Mouse (Mus musculus) heart, embryonic 10.5 days (tissue): Measurements from ENCODE around the gene Slc17a9. TPM values are rescaled to one million over a fixed set of nuclear protein-coding genes. Genes with fewer than 3 reads are reported as not detected.

Experiments
- DNase-seq: peaks from one replicate; pipeline ENCODE4 v3.0.0-alpha.2; 2017; ENCODE audit warnings: low spot score
- H3K27ac ChIP-seq: fragments of 300-500 bp; sonication (generic); 2 replicates; pipeline ENCODE4 v1.5.1; 2016; ENCODE audit warnings: mild to moderate bottlenecking
- H3K27me3 ChIP-seq: fragments of 300-500 bp; sonication (generic); 2 replicates; pipeline ENCODE4 v1.6.1; 2016; ENCODE audit warnings: mild to moderate bottlenecking; ENCODE audit not compliant: poor library complexity, insufficient read depth, severe bottlenecking
- H3K36me3 ChIP-seq: fragments of 300-500 bp; sonication (generic); 2 replicates; pipeline ENCODE4 v1.6.1; 2016; ENCODE audit warnings: mild to moderate bottlenecking, moderate library complexity
- H3K4me1 ChIP-seq: fragments of 300-500 bp; sonication (generic); 2 replicates; pipeline ENCODE4 v1.6.1; 2016; ENCODE audit warnings: mild to moderate bottlenecking
- H3K4me3 ChIP-seq: fragments of 300-500 bp; sonication (generic); 2 replicates; pipeline ENCODE4 v1.5.1; 2016; ENCODE audit warnings: mild to moderate bottlenecking, moderate library complexity
- H3K9me3 ChIP-seq: fragments of 300-500 bp; sonication (generic); 2 replicates; pipeline ENCODE4 v1.6.1; 2016; ENCODE audit warnings: mild to moderate bottlenecking, moderate library complexity
- WGBS: fragments of 180-500 bp; shearing (Covaris S2); methylation state at CpG from one replicate; pipeline ENCODE4 v1.1.7; 2016; 5-methylcytosine and 5-hydroxymethylcytosine counted together
- polyA plus RNA-seq: library from polyadenylated mRNA; unstranded; fragments of >200 nt; fragmentation: Nextera tagmentation; extraction: Ambion mirVana; gene quantifications from 2 replicates; pipeline ENCODE4 v1.2.1, GENCODE M21; 2016

Slc17a9 gene
- polyA plus RNA-seq, 1 experiment from 2014 or later: 0.94 TPM

GRCm38 (mm10) chr2:180743321-180743720, 18.3 kb downstream of the Slc17a9 start:
- Histone ChIP-seq H3K4me1 (no peaks in the 10 kb centered on the region), H3K36me3 (no peaks in the 10 kb centered on the region), H3K27me3 (peaks cover 6% of the 10 kb centered on the region; the same call in 1 of the 2 replicates), H3K27ac (no peak overlapping the region), H3K9me3 (no peaks in the 10 kb centered on the region), H3K4me3 (no peak overlapping the region)
- WGBS: 88% methylated on average over 2 of the region's 2 CpGs
- DNase-seq: no peak

- H3K4me1 ChIP-seq: no peaks in the 10 kb centered on the region
- no peak overlapping the region for H3K4me3 ChIP-seq
- peak; percentile 87 for DNase-seq
- H3K27me3 ChIP-seq: peaks cover 9% of the 10 kb centered on the region; the same call in 1 of the 2 replicates
- H3K27ac ChIP-seq: no peak overlapping the region
- 36% methylated on average over 17 of the region's 17 CpGs for WGBS
- no peaks in the 10 kb centered on the region for H3K9me3 ChIP-seq
- H3K36me3 ChIP-seq: no peaks in the 10 kb centered on the region
These were observed 20.3 kb downstream of the Slc17a9 start for GRCm38 (mm10) chr2:180745248-180745927.

- Histone ChIP-seq H3K27ac (no peak overlapping the region), H3K4me3 (no peak overlapping the region), H3K4me1 (no peaks in the 10 kb centered on the region), H3K36me3 (no peaks in the 10 kb centered on the region), H3K27me3 (peaks cover 9% of the 10 kb centered on the region; the same call in 1 of the 2 replicates), H3K9me3 (no peaks in the 10 kb centered on the region)
- no peak for DNase-seq
- WGBS: 43% methylated on average over 5 of the region's 5 CpGs
These were observed 21.6 kb downstream of the Slc17a9 start for GRCm38 (mm10) chr2:180746569-180747192.

- no peak for DNase-seq
- Histone ChIP-seq H3K4me3 (no peak overlapping the region), H3K4me1 (no peaks in the 10 kb centered on the region), H3K36me3 (no peaks in the 10 kb centered on the region), H3K9me3 (no peaks in the 10 kb centered on the region), H3K27me3 (peaks cover 13% of the 10 kb centered on the region; the same call in 1 of the 2 replicates), H3K27ac (no peak overlapping the region)
- 54% methylated on average over 5 of the region's 5 CpGs for WGBS
These were observed 23.8 kb downstream of the Slc17a9 start for GRCm38 (mm10) chr2:180748904-180749303.

- 78% methylated on average over 5 of the region's 5 CpGs for WGBS
These were observed 30.1 kb downstream of the Slc17a9 start for GRCm38 (mm10) chr2:180754976-180755688.

GRCm38 (mm10) chr2:180755896-180756295, 30.8 kb downstream of the Slc17a9 start:
- peak; percentile 90 for DNase-seq
- Histone ChIP-seq H3K4me1 (no peaks in the 10 kb centered on the region), H3K4me3 (no peak overlapping the region), H3K9me3 (no peaks in the 10 kb centered on the region), H3K36me3 (no peaks in the 10 kb centered on the region), H3K27ac (no peak overlapping the region), H3K27me3 (peaks cover 24% of the 10 kb centered on the region; the same call in 1 of the 2 replicates)
- WGBS: 4% methylated on average over 8 of the region's 8 CpGs

More at GRCm38 (mm10) chr2:180754976-180755688, 30.1 kb downstream of the Slc17a9 start:
- Histone ChIP-seq H3K27ac (no peak overlapping the region), H3K36me3 (no peaks in the 10 kb centered on the region), H3K27me3 (peaks cover 24% of the 10 kb centered on the region; the same call in 1 of the 2 replicates), H3K4me3 (no peak overlapping the region), H3K9me3 (no peaks in the 10 kb centered on the region), H3K4me1 (no peaks in the 10 kb centered on the region)
- DNase-seq: no peak

GRCm38 (mm10) chr2:180756786-180757185, 31.7 kb downstream of the Slc17a9 start:
- Histone ChIP-seq H3K4me3 (no peak overlapping the region), H3K27ac (no peak overlapping the region), H3K36me3 (no peaks in the 10 kb centered on the region), H3K4me1 (no peaks in the 10 kb centered on the region), H3K27me3 (peaks cover 32% of the 10 kb centered on the region; the same call in 1 of the 2 replicates), H3K9me3 (no peaks in the 10 kb centered on the region)
- 52% methylated on average over 2 of the region's 2 CpGs for WGBS
- no peak for DNase-seq

GRCm38 (mm10) chr2:180758513-180759263, 33.6 kb downstream of the Slc17a9 start:
- no peak for DNase-seq
- Histone ChIP-seq H3K27me3 (peaks cover 35% of the 10 kb centered on the region; the same call in 1 of the 2 replicates), H3K27ac (no peak overlapping the region), H3K4me3 (no peak overlapping the region), H3K9me3 (no peaks in the 10 kb centered on the region), H3K36me3 (no peaks in the 10 kb centered on the region), H3K4me1 (no peaks in the 10 kb centered on the region)
- 56% methylated on average over 15 of the region's 15 CpGs for WGBS

GRCm38 (mm10) chr2:180764986-180765385, 39.9 kb downstream of the Slc17a9 start:
- Histone ChIP-seq H3K27me3 (peaks cover 33% of the 10 kb centered on the region), H3K4me1 (no peaks in the 10 kb centered on the region), H3K4me3 (no peak overlapping the region), H3K27ac (no peak overlapping the region), H3K9me3 (no peaks in the 10 kb centered on the region), H3K36me3 (no peaks in the 10 kb centered on the region)
- WGBS: 79% methylated on average over 11 of the region's 11 CpGs
- no peak for DNase-seq

GRCm38 (mm10) chr2:180765713-180766112, 40.6 kb downstream of the Slc17a9 start:
- no peak overlapping the region for H3K27ac ChIP-seq
- H3K9me3 ChIP-seq: no peaks in the 10 kb centered on the region
- H3K4me3 ChIP-seq: no peak overlapping the region
- H3K4me1 ChIP-seq: no peaks in the 10 kb centered on the region
- WGBS: 72% methylated on average over 7 of the region's 7 CpGs
- no peaks in the 10 kb centered on the region for H3K36me3 ChIP-seq
- no peak for DNase-seq
- H3K27me3 ChIP-seq: peaks cover 39% of the 10 kb centered on the region

- Histone ChIP-seq H3K4me3 (no peak overlapping the region), H3K27ac (no peak overlapping the region), H3K27me3 (peaks cover 100% of the 10 kb centered on the region), H3K36me3 (no peaks in the 10 kb centered on the region), H3K9me3 (no peaks in the 10 kb centered on the region), H3K4me1 (peaks cover 8% of the 10 kb centered on the region)
- WGBS: 5% methylated on average over 12 of the region's 12 CpGs
- no peak for DNase-seq
These were observed 50.2 kb downstream of the Slc17a9 start for GRCm38 (mm10) chr2:180775223-180775622.

- 5% methylated on average over 15 of the region's 15 CpGs for WGBS
- Histone ChIP-seq H3K9me3 (no peaks in the 10 kb centered on the region), H3K27me3 (peaks cover 99% of the 10 kb centered on the region), H3K4me3 (no peak overlapping the region), H3K36me3 (no peaks in the 10 kb centered on the region), H3K27ac (no peak overlapping the region), H3K4me1 (peaks cover 8% of the 10 kb centered on the region)
- no peak for DNase-seq
These were observed 50.6 kb downstream of the Slc17a9 start for GRCm38 (mm10) chr2:180775641-180776040.
